Mouse (Mus musculus) kidney, postnatal 10 days (tissue): Measurements from ENCODE around the gene Tmem123.
A peak's percentile ranks its signal among the peaks of the same experiment; 100 is the strongest.

Source experiments
- DNase-seq: peaks from one replicate; pipeline ENCODE4 v3.0.0; 2021; ENCODE audit warnings: mixed read lengths

Gene Tmem123

DNA sequence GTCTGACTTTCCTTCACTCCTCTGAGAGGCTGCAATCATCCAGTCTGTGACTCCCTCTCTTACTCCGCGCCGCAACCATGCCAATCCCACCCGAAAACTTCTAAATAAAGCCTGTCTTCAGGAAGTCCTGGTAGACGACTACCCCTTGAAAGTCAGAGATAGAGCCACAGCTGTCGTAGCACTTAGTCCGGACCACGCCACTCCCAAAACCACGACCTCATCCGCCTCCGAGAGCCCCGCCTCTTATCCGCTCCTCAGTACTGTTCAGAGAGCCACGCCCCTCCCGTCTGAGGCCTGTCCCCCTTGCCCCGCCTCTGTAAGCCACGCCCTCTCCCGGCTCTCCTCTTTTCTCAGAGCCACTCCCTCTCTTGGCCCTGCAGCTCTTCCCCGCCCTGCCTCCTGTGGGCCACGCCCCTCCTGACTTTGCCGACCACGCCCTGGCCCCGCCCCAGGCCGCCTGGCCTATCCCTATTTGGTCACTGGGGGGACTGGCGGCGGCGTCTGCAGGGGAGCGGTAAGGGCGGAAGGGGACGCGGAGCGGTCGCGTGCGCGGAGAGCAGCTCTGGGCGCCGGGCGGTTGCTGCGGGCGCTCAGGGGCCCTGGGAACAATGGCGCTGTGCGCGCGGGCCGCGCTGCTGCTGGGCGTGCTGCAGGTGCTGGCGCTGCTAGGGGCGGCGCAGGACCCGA is at the start of gene Tmem123:
Gene Tmem123 (plus strand): TSS at position 428 of the 687 bp plus-strand sequence.
- peak; percentile 100 for DNase-seq

DNA sequence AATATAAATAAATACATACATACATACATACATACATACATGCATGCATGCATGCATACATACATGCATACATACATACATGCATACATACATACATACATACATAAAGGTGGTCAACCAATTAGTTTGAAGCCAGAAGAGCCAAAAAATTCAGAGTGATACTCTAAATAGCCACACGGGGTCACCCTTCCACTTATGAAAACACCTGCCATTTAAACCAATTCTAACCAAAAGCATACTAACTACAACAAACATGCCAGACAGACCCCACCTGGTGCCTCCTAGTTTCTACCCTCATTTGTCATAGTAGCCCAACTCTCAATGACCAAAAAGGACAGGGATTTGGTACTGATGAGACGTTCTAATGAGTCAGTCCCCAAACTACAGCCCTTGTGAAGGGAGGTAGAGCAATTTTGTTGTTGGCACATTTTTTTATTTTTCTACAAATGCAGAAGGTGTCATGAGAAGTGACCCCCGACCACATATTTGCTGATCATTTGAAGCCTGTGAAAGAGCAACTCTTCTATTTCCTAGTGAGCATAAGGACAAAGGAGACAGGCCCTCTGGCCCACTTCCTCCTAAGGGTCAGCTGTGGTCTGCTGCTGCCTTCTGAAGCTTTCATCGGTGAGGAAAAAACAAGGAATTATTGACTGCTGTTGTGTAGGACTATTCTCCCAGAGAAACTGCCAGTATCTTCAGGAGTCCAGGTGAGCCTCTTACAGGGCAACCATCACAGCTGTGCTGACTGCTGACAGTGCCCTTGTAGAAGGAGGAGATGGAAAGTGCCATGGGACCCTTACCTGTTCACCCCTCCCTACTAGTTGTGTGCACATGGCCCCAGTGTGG is 49.6 kb upstream of the Tmem123 start:
- DNase-seq, result peak; percentile 47

DNA sequence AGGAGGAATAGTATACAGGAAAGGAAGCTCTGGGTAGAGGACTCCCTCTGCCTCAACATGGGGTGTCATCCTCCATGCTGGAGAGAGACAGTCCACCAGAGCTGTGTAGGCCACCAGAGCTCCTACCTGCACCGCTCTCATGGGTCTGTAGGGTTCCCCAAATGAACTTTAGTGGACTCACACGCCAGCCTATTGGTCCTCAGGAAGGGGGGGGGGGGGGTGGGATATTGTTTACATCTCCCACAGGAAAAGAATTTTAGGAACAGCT is 49.0 kb upstream of the Tmem123 start:
- no peak for DNase-seq

DNA sequence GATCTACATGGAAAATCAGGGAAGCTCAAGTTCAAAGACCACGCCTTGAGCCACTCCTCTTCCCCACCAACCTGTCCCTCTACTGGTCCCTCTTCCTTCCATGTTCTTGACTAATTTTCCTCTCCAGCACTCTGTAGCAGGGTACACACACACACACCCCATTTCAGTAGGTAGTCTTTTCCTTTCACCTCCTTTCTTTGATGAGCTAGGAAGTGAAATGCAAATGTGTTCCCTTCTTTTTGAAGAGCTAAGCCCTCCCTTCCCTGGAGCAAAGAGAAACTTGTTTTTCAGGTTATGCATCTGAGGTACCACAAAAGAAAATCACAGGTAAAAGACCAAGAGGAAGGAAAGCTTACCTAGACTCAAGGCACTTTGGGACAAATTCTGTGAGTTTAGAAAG is 42.3 kb upstream of the Tmem123 start:
- no peak for DNase-seq

DNA sequence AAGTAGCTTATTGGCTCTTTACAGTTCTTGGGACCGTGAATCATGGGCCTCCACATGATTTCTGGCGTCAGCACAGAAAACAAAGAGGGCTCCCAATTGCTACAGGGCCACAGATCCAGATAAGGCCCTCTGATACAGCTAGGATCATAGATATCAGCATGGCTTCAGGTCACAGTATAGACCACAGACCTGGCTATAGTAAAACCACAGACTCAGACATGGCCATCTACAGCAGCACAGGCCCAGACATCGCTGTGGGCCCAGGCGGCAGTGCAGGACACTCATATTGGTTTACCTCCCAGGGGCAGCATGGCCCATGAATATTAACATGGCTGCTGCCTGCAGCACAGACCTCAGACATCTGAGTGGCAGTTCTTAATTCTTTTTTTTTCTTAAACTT is 34.8 kb upstream of the Tmem123 start:
- DNase-seq, result no peak

DNA sequence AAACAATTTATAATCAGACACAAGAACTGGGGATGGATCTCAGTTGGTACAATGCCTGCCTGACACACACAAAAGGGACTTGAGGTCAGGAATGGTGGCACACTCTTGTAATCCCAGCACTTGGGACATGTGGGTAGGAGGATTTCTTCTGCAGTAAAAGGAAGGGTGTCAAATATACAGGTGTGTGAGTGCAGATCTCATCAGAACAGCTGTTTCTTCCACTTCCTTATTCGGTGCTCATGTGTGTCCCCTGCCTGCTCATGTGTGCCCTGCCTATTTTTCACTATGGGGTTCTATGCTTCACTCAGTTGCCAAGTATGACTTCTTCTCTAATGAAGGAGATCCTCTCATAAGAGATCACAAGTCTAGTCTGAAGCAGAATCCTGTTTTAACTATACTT is 21.1 kb upstream of the Tmem123 start:
- DNase-seq, result no peak

DNA sequence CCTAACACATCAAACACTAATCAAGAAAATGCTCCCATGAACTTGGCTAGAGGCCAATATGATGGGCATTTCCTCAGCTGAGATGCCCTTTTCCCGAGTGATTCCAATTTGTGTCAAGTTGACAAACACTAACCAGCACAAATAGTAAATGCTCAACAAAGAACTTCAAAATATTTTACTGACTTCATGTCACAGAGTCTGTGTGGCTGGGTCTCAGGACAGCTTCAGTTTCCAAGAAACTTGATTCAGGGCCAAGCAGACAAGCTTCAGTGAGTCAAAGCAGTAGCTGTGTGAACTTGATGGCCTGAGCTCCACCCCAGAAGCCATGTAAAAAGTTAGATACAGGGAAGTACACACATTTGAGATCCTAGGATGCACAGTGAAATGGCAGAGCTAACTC is 19.7 kb upstream of the Tmem123 start:
- DNase-seq, result no peak

DNA sequence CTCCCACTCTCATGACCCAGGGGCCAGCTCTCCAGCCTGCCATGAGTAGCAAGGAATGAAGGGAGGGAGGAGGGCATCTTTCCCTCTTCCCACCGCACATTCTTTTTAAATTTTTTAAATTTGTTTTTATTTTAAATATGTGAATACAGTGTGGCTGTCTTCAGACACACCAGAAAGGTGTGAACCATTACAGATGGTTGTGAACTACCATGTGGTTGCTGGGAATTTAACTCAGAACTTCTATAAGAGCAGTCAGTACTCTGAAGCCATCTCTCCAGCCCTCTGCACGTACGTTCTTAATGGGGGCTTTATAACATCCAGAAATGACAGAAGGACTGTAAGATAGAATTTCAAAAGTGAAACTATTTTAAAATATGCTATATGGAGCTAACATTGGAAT is 15.0 kb upstream of the Tmem123 start:
- DNase-seq, result no peak

- DNase-seq, result no peak
Observed at GRCm38 (mm10) chr9:7749537-7749936, 14.3 kb upstream of the Tmem123 start.

DNA sequence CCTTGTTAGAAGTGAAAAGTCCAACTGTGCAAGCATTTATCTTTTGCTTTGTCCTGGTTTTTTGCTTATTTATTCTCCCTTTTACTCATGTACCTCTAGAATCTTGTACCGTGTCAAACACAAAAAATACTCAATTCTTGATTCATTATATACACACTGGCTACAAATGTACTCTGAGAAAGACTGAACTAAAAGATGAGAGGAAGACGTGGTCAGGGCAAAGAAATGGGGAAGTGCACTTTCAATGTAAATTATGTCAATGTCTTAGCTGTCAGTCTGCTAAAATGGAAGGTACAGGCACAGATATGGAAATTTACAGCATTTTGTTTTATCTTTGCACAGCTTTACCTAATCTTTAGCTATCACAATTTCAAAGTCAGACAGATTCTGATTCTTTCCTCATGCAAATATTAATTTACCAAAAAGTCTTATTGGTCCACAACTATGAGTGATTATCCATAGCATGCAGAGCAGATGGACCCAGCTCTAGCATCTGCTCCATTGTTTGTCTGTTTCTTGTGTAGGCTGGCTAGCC is 7.9 kb upstream of the Tmem123 start:
- no peak for DNase-seq

DNA sequence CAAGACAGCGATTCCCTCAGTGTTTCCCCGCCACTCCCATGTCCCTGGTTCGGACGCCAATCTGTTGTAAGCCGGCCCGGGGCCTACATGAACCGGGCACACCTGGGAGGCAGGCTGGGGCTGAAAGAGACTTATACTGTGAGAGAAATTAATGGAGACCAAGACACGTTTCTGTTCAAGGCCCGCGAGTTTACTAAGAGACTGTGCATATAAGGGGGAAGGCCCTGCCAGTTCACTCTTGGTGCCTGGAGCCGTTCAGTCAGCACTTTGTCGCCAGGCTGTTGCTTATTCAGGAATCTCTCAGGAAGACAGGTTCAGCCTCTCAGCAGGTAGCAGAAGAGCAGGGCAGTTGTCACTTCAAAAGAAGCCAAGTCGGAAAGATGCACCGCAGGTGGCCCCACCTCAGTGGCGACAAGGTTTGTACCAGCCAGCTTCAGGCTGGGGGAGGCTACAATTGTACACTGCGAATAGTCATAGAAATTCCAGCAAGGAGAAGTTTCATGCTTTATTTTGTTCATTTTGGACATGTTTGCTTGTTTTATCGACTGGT is 1.9 kb upstream of the Tmem123 start:
- DNase-seq, result no peak

DNA sequence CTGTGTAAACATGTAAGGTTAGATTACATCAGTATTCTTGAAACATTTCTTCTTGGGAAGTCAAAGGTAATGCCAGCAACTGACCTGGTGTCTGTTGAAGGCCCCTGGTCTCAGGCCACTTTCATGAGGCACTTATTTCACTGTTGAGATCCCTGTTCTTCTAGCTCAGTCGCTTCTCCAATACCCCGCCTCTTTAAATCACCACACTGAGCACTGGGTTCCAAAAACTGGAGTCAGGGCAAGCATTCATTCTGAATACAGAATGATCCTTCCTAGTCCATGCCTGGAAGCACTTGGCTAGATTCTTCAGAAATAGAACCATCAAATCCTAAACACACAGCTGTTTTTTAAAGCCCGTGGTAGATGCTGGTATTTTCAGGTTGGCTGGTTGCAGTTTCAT is 1.1 kb upstream of the Tmem123 start:
- no peak for DNase-seq

DNA sequence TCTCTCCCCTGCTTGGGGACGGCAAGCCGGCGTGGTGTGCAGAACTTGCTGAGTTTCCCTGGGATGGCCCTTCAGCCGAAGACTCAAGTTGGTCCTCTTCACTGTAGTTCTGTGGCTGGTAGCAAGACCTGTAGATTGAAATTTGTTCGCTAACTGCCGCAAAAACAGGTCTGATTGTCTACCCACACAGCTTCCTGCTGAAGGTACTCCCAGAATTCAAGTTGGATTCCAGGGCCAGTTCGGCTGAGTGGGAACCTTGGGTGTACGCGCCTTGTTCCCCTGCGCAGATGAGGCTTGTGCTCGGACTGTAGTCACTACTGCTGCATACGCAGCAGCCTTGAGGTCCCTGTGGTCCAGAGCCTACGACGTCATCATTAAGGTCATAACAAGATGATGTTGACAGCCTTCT is 626 bp downstream of the Tmem123 start:
- DNase-seq, result peak; percentile 58

GRCm38 (mm10) chr9:7765236-7765635 is 1.4 kb downstream of the Tmem123 start:
- DNase-seq, result no peak

DNA sequence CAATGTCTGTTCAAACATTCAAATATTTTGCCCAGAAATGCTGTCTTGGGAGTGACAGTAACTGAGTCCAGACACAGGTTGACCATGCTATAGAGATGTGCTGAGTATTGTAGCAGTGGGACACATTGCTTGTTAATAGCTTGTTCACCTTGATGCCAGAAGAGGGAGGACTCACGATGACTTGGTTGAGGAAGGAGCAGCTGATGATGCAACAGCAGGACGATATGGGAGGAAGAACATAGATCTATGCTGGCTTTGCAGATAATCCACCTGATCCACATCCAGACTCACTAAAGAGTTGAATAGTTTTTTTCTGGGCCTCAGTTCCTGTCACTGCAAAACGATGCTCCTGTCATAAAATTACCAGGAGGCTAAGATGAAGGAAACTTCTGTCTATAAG is 2.7 kb downstream of the Tmem123 start:
- no peak for DNase-seq

DNA sequence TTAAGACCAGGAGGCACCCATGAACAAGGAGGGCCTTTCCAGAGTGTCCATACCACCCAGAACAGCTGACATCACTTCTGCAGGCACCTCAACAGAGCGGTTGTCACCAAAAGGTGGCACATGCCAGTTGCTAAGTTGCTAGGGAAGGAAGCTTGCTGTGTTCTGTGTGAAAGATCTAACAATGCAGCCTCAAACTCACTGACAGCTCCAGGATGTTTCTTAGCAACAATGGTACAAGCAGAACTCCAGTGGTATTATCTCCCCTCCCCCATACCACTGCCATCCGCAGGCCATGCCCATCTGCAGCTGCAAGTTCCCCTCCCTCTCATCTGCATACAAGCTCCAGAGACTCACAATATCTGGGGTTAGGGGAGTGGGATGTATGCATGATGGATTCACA is 3.7 kb downstream of the Tmem123 start:
- DNase-seq, result no peak

GRCm38 (mm10) chr9:7769081-7769480 is 5.2 kb downstream of the Tmem123 start:
- DNase-seq, result no peak

- DNase-seq, result no peak
Observed at GRCm38 (mm10) chr9:7769491-7769890, 5.7 kb downstream of the Tmem123 start.

GRCm38 (mm10) chr9:7772361-7772760 is 8.5 kb downstream of the Tmem123 start:
- no peak for DNase-seq

DNA sequence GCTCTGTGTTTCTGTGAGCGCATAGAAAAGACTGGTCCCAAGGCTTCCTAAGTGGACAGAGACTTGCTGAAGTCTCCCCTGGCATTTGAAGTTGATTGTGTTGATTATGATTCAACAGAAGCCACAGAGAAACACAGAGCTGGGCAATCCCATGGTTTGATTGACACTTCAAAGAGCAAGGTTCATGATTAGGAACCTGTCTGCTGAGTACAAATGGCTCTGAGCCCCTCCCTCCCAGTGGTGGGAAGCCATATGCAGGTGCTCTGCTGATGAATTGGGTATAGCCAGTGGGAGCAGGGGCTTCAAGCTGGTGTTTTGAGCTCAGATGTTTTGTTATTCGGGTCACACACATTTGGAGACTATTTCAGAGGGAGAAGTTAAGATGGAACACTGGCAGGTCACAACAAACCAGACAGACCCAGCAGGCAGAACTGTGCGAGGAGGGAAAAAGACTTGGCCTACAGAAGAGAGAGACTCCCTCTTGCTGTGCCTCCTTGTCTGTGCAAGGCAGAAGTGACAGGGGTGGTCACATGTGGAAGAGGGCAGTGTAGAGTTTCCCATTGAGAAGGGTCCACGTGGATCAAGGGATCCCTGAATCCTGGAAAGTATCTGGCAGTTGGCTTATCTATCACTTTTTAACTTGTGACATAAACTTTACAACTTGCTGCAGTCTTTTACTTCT is 9.1 kb downstream of the Tmem123 start:
- no peak for DNase-seq

DNA sequence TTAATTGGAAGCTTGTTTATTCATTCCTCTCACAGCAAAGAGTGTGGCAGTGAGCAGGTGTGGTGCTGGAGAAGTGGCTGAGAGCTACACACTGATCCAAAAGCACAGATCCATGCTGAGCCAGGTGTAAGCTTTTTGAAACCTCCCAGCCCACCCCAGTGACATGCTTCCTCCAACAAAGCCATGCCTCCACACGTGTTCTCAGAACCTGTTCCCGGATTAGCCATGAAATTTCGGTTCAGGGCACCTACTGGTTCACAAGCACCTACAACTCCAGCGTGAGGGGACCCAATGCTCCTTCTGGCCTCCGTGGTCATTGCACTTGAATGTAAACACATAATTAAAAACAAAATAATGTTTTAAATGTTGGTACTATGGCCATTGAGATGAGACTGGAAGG is 9.8 kb downstream of the Tmem123 start:
- DNase-seq, result no peak

DNA sequence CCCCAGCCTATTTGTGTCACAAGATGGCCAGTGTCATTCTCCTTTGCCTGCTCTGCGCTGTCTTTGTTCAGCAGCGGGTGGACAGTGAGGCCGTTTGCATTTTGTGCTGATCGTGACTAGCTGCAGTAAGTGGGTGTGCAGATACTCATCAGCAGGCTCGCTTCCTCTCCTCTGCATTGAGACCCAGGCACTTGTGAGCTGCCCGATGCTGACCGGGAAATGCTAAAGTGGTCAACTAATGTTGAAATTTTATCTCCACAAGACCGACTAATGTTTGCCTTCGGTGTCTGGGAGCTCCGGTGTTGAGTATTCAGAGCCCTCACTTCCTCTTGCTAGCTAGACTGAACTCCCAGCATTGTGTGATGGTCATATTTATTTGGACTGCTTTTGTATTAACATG is 10.7 kb downstream of the Tmem123 start:
- no peak for DNase-seq

GRCm38 (mm10) chr9:7775011-7775410 is 11.2 kb downstream of the Tmem123 start:
- DNase-seq, result no peak

GRCm38 (mm10) chr9:7775986-7776385 is 12.1 kb downstream of the Tmem123 start:
- no peak for DNase-seq
